Mouse (Mus musculus) stomach, postnatal 0 days (tissue): Measurements from ENCODE around the gene Txlnb. TPM values are rescaled to one million over a fixed set of nuclear protein-coding genes. Genes with fewer than 3 reads are reported as not detected.

ENCODE experiments used
- ATAC-seq: fragments of 200-750 bp; cut with Nextera tagmentation; 2 replicates; pipeline ENCODE4 v1.8.0; 2017; ENCODE audit not compliant: low FRiP score, low TSS enrichment
- DNase-seq: peaks from one replicate; pipeline ENCODE4 v3.0.0-alpha.2; 2016; ENCODE audit warnings: low spot score
- H3K27ac ChIP-seq: fragments of 300-500 bp; sonication (generic); replicated peaks from 2 replicates; pipeline ENCODE4 v1.5.1; 2014; ENCODE audit warnings: mild to moderate bottlenecking, control low read depth
- H3K27me3 ChIP-seq: fragments of 300-500 bp; sonication (generic); 2 replicates; pipeline ENCODE4 v1.6.1; 2014; ENCODE audit warnings: low read length; ENCODE audit not compliant: control insufficient read depth, insufficient read depth
- H3K36me3 ChIP-seq: fragments of 300-500 bp; sonication (generic); 2 replicates; pipeline ENCODE4 v1.6.1; 2014; ENCODE audit warnings: low read length, mixed read lengths; ENCODE audit not compliant: control insufficient read depth, insufficient read depth
- H3K4me1 ChIP-seq: fragments of 300-500 bp; sonication (generic); replicated peaks from 2 replicates; pipeline ENCODE4 v1.6.1; 2014; ENCODE audit warnings: antibody characterized with exemption; ENCODE audit not compliant: control insufficient read depth, insufficient read depth
- H3K4me2 ChIP-seq: fragments of 300-500 bp; sonication (generic); replicated peaks from 2 replicates; pipeline ENCODE4 v1.6.1; 2014; ENCODE audit warnings: low read depth, mild to moderate bottlenecking, control low read depth, moderate library complexity
- H3K4me3 ChIP-seq: fragments of 300-500 bp; sonication (generic); 2 replicates; pipeline ENCODE4 v1.5.1; 2014; ENCODE audit warnings: low read depth, low read length, control low read depth
- H3K9ac ChIP-seq: fragments of 300-500 bp; sonication (generic); 2 replicates; pipeline ENCODE4 v1.6.1; 2014; ENCODE audit warnings: mild to moderate bottlenecking, low read length, control low read depth, mixed read lengths
- H3K9me3 ChIP-seq: fragments of 300-500 bp; sonication (generic); 2 replicates; pipeline ENCODE4 v1.6.1; 2016; ENCODE audit warnings: low read length; ENCODE audit not compliant: control insufficient read depth
- CTCF ChIP-seq: IDR thresholded peaks from 2 replicates; pipeline ENCODE4 v1.5.1; 2016; ENCODE audit warnings: antibody characterized with exemption, low read depth, mild to moderate bottlenecking, moderate library complexity
- EP300 ChIP-seq: optimal IDR thresholded peaks from 2 replicates; pipeline ENCODE3; 2016; ENCODE audit warnings: antibody characterized with exemption
- WGBS: fragments of 180-500 bp; shearing (Covaris S2); extraction: QIAGEN DNeasy Blood & Tissue Kit; methylation state at CpG from one replicate; pipeline ENCODE4 v1.1.7; 2014; 5-methylcytosine and 5-hydroxymethylcytosine counted together
- polyA plus RNA-seq: library from polyadenylated mRNA; unstranded; fragments of >200 nt; fragmentation: Nextera tagmentation; extraction: Ambion mirVana; gene quantifications from 2 replicates; pipeline ENCODE4 v1.2.1, GENCODE M21; 2015

Gene Txlnb
- polyA plus RNA-seq, 1 experiment from 2014 or later: 0.16 TPM

- Histone ChIP-seq H3K27me3 (no peaks in the 10 kb centered on the region), H3K9ac (no peak overlapping the region), H3K36me3 (no peaks in the 10 kb centered on the region), H3K4me1 (no peaks in the 10 kb centered on the region), H3K27ac (no peak overlapping the region), H3K4me3 (no peak overlapping the region), H3K9me3 (no peaks in the 10 kb centered on the region), H3K4me2 (no peak overlapping the region)
- no peak for ATAC-seq
- TF ChIP-seq EP300: no peak
- TF ChIP-seq CTCF: no peak
- DNase-seq: no peak
- WGBS: 82% methylated on average over 2 of the region's 2 CpGs
These were observed 84.7 kb downstream of the Txlnb start for GRCm38 (mm10) chr10:17880724-17881123.

Other genes starting within 250 kb of the Txlnb start
- 33.0 and 33.7 TPM in 2 replicates for gene Cited2, start 73.0 kb upstream of the Txlnb start, polyA plus RNA-seq
- 7.2 and 9.8 TPM in 2 replicates for gene Heca, start 151.8 kb downstream of the Txlnb start, polyA plus RNA-seq
- gene Abracl, start 227.1 kb downstream of the Txlnb start, polyA plus RNA-seq: 264 and 282 TPM in 2 replicates